Mouse (Mus musculus) gastrocnemius, postnatal 4 days (tissue): Measurements from ENCODE around the gene Esp34. TPM values are rescaled to one million over a fixed set of nuclear protein-coding genes. Genes with fewer than 3 reads are reported as not detected.

ENCODE experiments used
- DNase-seq, 2 experiments: peaks; one replicate each; pipeline ENCODE4 v3.0.0; 2021 to 2022; ENCODE audit warnings: low spot score in 2 of 2, mixed read lengths in 2 of 2
- long read RNA-seq, 2 experiments: library from polyadenylated mRNA; stranded (forward); transcript quantifications; one replicate each; pipeline ENCODE4 v2.0.0; 2021
- total RNA-seq, 2 experiments: library from RNA; stranded (reverse); gene quantifications; 2 replicates each; pipeline ENCODE4 v1.2.3; 2021

Gene Esp34
- not detected for total RNA-seq
- long read RNA-seq, experiment 1 = 0 reads
- long read RNA-seq, experiment 2 = 0 reads

GRCm38 (mm10) chr17:38553892-38554291, at the start of gene Esp34:
TSS of gene Esp34 (plus strand) at chr17:38554192.
- DNase-seq = no peak

GRCm38 (mm10) chr17:38562527-38562926, 8.5 kb downstream of the Esp34 start:
- DNase-seq = no peak

Other genes starting within 250 kb of the Esp34 start
- not detected for gene Olfr137, start 246.6 kb upstream of the Esp34 start, total RNA-seq
- not detected for gene Olfr136, start 224.4 kb upstream of the Esp34 start, total RNA-seq
- gene Esp36, start 134.0 kb upstream of the Esp34 start, total RNA-seq = not detected
- gene Esp31, start 85.3 kb downstream of the Esp34 start, total RNA-seq = not detected